Mouse (Mus musculus): ENCODE data around the gene Sh3bgrl2. TPM values are rescaled to one million over a fixed set of nuclear protein-coding genes. Genes with fewer than 3 reads are reported as not detected.
A peak's percentile ranks its signal among the peaks of the same experiment; 100 is the strongest.

Sh3bgrl2 gene
- polyA plus RNA-seq, 1 experiment from 2014 or later: 17.9 TPM

GRCm38 (mm10) chr9:83556236-83556635 lies 8.1 kb downstream of the Sh3bgrl2 start:
- H3K9ac ChIP-seq (ENCODE audit: low read depth, low read length): no peak overlapping the region
- ATAC-seq: no peak
- 44% methylated on average over 6 of the region's 6 CpGs for WGBS
- H3K4me2 ChIP-seq (ENCODE audit: low read depth, low read length): no peak overlapping the region
- no peaks in the 10 kb centered on the region for H3K9me3 ChIP-seq (ENCODE audit: control insufficient read depth, low read length)
- H3K27ac ChIP-seq (ENCODE audit: low read length): no peak overlapping the region
- H3K4me1 ChIP-seq (ENCODE audit: control insufficient read depth, insufficient read depth, low read length): peaks cover 11% of the 10 kb centered on the region
- no peaks in the 10 kb centered on the region for H3K36me3 ChIP-seq (ENCODE audit: control insufficient read depth, insufficient read depth, low read length)
- no peak overlapping the region for H3K4me3 ChIP-seq (ENCODE audit: low read length)
- H3K27me3 ChIP-seq (replicated peaks; ENCODE audit: control insufficient read depth, insufficient read depth, low read length): no peaks in the 10 kb centered on the region

- Histone ChIP-seq H3K36me3 (ENCODE audit: control insufficient read depth, insufficient read depth, low read length) (no peaks in the 10 kb centered on the region), H3K4me2 (ENCODE audit: low read depth, low read length) (no peak overlapping the region), H3K27ac (ENCODE audit: low read length) (no peak overlapping the region), H3K4me1 (ENCODE audit: control insufficient read depth, insufficient read depth, low read length) (peaks cover 11% of the 10 kb centered on the region), H3K9me3 (ENCODE audit: control insufficient read depth, low read length) (no peaks in the 10 kb centered on the region), H3K27me3 (replicated peaks; ENCODE audit: control insufficient read depth, insufficient read depth, low read length) (no peaks in the 10 kb centered on the region), H3K9ac (ENCODE audit: low read depth, low read length) (no peak overlapping the region), H3K4me3 (ENCODE audit: low read length) (no peak overlapping the region)
- 52% methylated on average over 10 of the region's 10 CpGs for WGBS
- peak; percentile 33 for ATAC-seq
These were observed 8.9 kb downstream of the Sh3bgrl2 start for GRCm38 (mm10) chr9:83556780-83557771.

DNA sequence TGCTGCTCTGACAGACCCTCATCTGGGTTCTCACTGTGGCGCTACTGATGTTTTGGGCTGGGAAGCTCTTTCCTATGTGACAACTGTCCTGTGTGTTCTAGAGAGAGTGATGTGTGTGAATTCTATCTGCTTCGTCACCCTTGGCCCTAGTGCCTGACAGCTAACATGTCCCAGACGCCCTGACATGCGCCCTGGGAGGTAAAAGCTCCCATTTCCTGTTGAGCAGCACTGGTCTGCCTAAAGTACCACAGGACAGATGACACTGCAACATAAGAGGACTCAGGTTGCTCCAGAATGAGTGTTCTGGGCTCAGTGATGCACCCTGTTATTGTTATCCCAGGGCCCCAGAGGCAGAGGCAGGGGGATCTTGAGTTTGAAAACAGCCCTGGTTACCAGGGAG lies 12.5 kb downstream of the Sh3bgrl2 start:
- H3K4me2 ChIP-seq (ENCODE audit: low read depth, low read length): no peak overlapping the region
- no peak overlapping the region for H3K27ac ChIP-seq (ENCODE audit: low read length)
- H3K36me3 ChIP-seq (ENCODE audit: control insufficient read depth, insufficient read depth, low read length): no peaks in the 10 kb centered on the region
- H3K4me3 ChIP-seq (ENCODE audit: low read length): no peak overlapping the region
- H3K4me1 ChIP-seq (ENCODE audit: control insufficient read depth, insufficient read depth, low read length): peaks cover 24% of the 10 kb centered on the region
- H3K27me3 ChIP-seq (replicated peaks; ENCODE audit: control insufficient read depth, insufficient read depth, low read length): no peaks in the 10 kb centered on the region
- no peaks in the 10 kb centered on the region for H3K9me3 ChIP-seq (ENCODE audit: control insufficient read depth, low read length)
- H3K9ac ChIP-seq (ENCODE audit: low read depth, low read length): no peak overlapping the region
- ATAC-seq: no peak
- WGBS: 74% methylated on average over 4 of the region's 4 CpGs

DNA sequence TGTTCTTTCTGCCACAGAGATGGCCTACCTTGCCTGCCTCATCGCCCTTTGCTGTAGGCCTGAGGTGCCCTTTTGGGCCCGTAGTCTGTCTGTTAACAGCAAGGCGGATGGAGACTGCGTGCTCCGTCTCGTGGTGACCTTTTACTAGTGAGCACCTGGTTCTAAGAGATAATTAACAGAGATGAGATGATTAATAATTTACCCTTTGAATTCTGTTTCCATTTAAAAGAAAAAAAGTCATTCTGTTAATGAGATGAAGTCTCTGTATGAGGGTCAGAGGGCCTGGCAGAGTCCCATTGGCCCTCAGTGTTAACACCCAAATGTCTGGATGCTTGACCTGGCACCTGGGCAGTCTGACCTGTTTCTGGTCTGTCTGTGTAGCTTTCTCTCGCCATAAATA lies 14.8 kb downstream of the Sh3bgrl2 start:
- 91% methylated on average over 7 of the region's 7 CpGs for WGBS

DNA sequence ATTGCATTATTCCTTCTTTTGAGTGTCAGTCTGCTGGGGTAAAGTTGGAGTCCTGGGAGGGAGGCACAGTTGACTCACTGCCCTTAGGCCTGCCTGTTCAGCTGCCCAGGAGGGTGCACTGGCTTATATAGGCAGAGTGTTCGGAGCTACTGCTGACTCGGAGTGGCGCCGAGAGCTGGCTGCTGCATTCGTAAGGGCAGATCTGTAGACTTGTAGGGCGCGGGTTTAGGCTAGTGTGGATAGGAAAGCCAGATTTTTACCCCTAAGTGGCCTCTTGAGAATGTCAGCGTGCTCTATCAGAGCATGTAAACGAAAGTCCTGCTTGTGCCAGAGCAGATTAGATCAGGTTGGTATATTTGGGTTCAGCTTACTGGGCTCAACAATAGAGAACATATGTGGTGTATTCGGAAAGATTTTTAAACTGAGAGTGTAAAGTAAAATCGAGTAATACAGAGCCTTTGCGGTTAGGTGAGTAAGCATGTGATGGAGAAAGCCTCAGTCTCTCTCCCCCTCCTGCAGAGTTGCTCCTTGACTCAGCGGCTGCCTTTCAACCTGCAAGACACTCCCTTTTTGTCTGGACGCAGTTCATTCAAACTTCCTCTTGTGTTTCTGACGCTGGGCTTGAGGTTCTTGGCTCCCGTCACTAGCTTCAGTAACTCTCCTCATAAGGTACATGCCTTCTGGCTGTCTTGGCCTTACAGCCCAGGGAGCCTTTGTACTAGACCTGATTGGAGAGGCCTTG lies 15.9 kb downstream of the Sh3bgrl2 start:
- Histone ChIP-seq H3K9ac (ENCODE audit: low read depth, low read length) (no peak overlapping the region), H3K27ac (ENCODE audit: low read length) (no peak overlapping the region), H3K36me3 (ENCODE audit: control insufficient read depth, insufficient read depth, low read length) (no peaks in the 10 kb centered on the region), H3K27me3 (replicated peaks; ENCODE audit: control insufficient read depth, insufficient read depth, low read length) (no peaks in the 10 kb centered on the region), H3K4me1 (ENCODE audit: control insufficient read depth, insufficient read depth, low read length) (peaks cover 13% of the 10 kb centered on the region), H3K9me3 (ENCODE audit: control insufficient read depth, low read length) (no peaks in the 10 kb centered on the region), H3K4me3 (ENCODE audit: low read length) (no peak overlapping the region), H3K4me2 (ENCODE audit: low read depth, low read length) (no peak overlapping the region)
- 47% methylated on average over 16 of the region's 16 CpGs for WGBS
- peak; percentile 53 for ATAC-seq

More for the DNA sequence above, 14.8 kb downstream of the Sh3bgrl2 start:
- H3K4me2 ChIP-seq (ENCODE audit: low read depth, low read length): no peak overlapping the region
- no peak overlapping the region for H3K4me3 ChIP-seq (ENCODE audit: low read length)
- H3K36me3 ChIP-seq (ENCODE audit: control insufficient read depth, insufficient read depth, low read length): no peaks in the 10 kb centered on the region
- no peak for ATAC-seq
- H3K4me1 ChIP-seq (ENCODE audit: control insufficient read depth, insufficient read depth, low read length): peaks cover 13% of the 10 kb centered on the region
- H3K27ac ChIP-seq (ENCODE audit: low read length): no peak overlapping the region
- no peak overlapping the region for H3K9ac ChIP-seq (ENCODE audit: low read depth, low read length)
- H3K27me3 ChIP-seq (replicated peaks; ENCODE audit: control insufficient read depth, insufficient read depth, low read length): no peaks in the 10 kb centered on the region
- H3K9me3 ChIP-seq (ENCODE audit: control insufficient read depth, low read length): no peaks in the 10 kb centered on the region

GRCm38 (mm10) chr9:83564934-83565652 lies 17.0 kb downstream of the Sh3bgrl2 start:
- ATAC-seq: no peak
- no peak overlapping the region for H3K9ac ChIP-seq (ENCODE audit: low read depth, low read length)
- 60% methylated on average over 13 of the region's 13 CpGs for WGBS
- H3K4me1 ChIP-seq (ENCODE audit: control insufficient read depth, insufficient read depth, low read length): peaks cover 13% of the 10 kb centered on the region
- H3K4me3 ChIP-seq (ENCODE audit: low read length): no peak overlapping the region
- no peak overlapping the region for H3K27ac ChIP-seq (ENCODE audit: low read length)
- H3K27me3 ChIP-seq (replicated peaks; ENCODE audit: control insufficient read depth, insufficient read depth, low read length): no peaks in the 10 kb centered on the region
- H3K36me3 ChIP-seq (ENCODE audit: control insufficient read depth, insufficient read depth, low read length): no peaks in the 10 kb centered on the region
- no peaks in the 10 kb centered on the region for H3K9me3 ChIP-seq (ENCODE audit: control insufficient read depth, low read length)
- no peak overlapping the region for H3K4me2 ChIP-seq (ENCODE audit: low read depth, low read length)

- no peaks in the 10 kb centered on the region for H3K9me3 ChIP-seq (ENCODE audit: control insufficient read depth, low read length)
- H3K27ac ChIP-seq (ENCODE audit: low read length): no peak overlapping the region
- no peak overlapping the region for H3K4me3 ChIP-seq (ENCODE audit: low read length)
- H3K36me3 ChIP-seq (ENCODE audit: control insufficient read depth, insufficient read depth, low read length): no peaks in the 10 kb centered on the region
- H3K9ac ChIP-seq (ENCODE audit: low read depth, low read length): no peak overlapping the region
- no peak for ATAC-seq
- H3K4me1 ChIP-seq (ENCODE audit: control insufficient read depth, insufficient read depth, low read length): peaks cover 13% of the 10 kb centered on the region
- no peak overlapping the region for H3K4me2 ChIP-seq (ENCODE audit: low read depth, low read length)
- WGBS: 56% methylated on average over 6 of the region's 6 CpGs
- H3K27me3 ChIP-seq (replicated peaks; ENCODE audit: control insufficient read depth, insufficient read depth, low read length): no peaks in the 10 kb centered on the region
These were observed 18.0 kb downstream of the Sh3bgrl2 start for GRCm38 (mm10) chr9:83566141-83566540.

DNA sequence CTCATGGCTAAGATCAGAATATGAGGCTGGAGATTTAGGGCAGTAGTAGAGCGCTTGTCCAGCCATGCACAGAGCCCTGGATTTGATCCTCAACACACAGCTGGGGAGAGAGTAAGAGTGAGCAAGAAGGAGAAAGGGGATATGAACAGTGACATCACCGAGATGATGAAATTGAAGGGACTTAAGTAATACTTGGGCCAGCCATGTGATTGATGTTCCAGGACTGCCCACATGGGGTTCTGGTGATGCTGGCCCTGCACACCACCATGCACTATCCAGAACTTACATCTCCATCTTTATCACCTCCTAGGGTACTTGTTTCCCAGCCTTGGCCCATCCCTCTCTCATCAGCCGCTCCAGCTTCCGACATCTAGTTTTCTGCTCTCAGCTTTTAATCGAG lies 20.0 kb downstream of the Sh3bgrl2 start:
- 97% methylated on average over 5 of the region's 5 CpGs for WGBS

GRCm38 (mm10) chr9:83568937-83569336 lies 20.8 kb downstream of the Sh3bgrl2 start:
- no peak overlapping the region for H3K4me3 ChIP-seq (ENCODE audit: low read length)
- no peak overlapping the region for H3K4me2 ChIP-seq (ENCODE audit: low read depth, low read length)
- no peaks in the 10 kb centered on the region for H3K36me3 ChIP-seq (ENCODE audit: control insufficient read depth, insufficient read depth, low read length)
- H3K27me3 ChIP-seq (replicated peaks; ENCODE audit: control insufficient read depth, insufficient read depth, low read length): no peaks in the 10 kb centered on the region
- peaks cover 19% of the 10 kb centered on the region for H3K4me1 ChIP-seq (ENCODE audit: control insufficient read depth, insufficient read depth, low read length)
- H3K27ac ChIP-seq (ENCODE audit: low read length): no peak overlapping the region
- H3K9me3 ChIP-seq (ENCODE audit: control insufficient read depth, low read length): no peaks in the 10 kb centered on the region
- 76% methylated on average over 3 of the region's 3 CpGs for WGBS
- no peak overlapping the region for H3K9ac ChIP-seq (ENCODE audit: low read depth, low read length)
- ATAC-seq: no peak

More for the DNA sequence above, 20.0 kb downstream of the Sh3bgrl2 start:
- Histone ChIP-seq H3K4me1 (ENCODE audit: control insufficient read depth, insufficient read depth, low read length) (peaks cover 16% of the 10 kb centered on the region), H3K9me3 (ENCODE audit: control insufficient read depth, low read length) (no peaks in the 10 kb centered on the region), H3K27ac (ENCODE audit: low read length) (no peak overlapping the region), H3K4me2 (ENCODE audit: low read depth, low read length) (no peak overlapping the region), H3K9ac (ENCODE audit: low read depth, low read length) (no peak overlapping the region), H3K27me3 (replicated peaks; ENCODE audit: control insufficient read depth, insufficient read depth, low read length) (no peaks in the 10 kb centered on the region), H3K4me3 (ENCODE audit: low read length) (no peak overlapping the region), H3K36me3 (ENCODE audit: control insufficient read depth, insufficient read depth, low read length) (no peaks in the 10 kb centered on the region)
- no peak for ATAC-seq

Measured in intestine, embryonic 16.5 days (tissue).